Mouse (Mus musculus) gastrocnemius, adult 2 months (tissue): ENCODE measurements at regions not wholly inside any gene's neighbourhood (a gene's known extent, or its start where the extent isn't known, plus 50 kb on each side); places are given as distances from the start of the nearest gene placed in this dataset.

Experiments
- DNase-seq: peaks from one replicate; pipeline ENCODE4 v3.0.0; 2022
- H3K27ac ChIP-seq: fragments of 200-600 bp; 2 replicates; pipeline ENCODE4 v1.8.1; 2022; ENCODE audit warnings: mild to moderate bottlenecking
- H3K4me3 ChIP-seq: fragments of 200-600 bp; 2 replicates; pipeline ENCODE4 v1.8.1; 2022; ENCODE audit warnings: mild to moderate bottlenecking, moderate library complexity
- CTCF ChIP-seq: fragments of 200-600 bp; IDR thresholded peaks from 2 replicates; pipeline ENCODE4 v1.8.1; 2022; ENCODE audit warnings: antibody characterized with exemption, mild to moderate bottlenecking, moderate library complexity
- intact Hi-C: fragments of 180-260 bp; cut with DNase I; formaldehyde crosslinking; loops from one replicate; pipeline ENCODE4 v1.15.1; 2025

DNA sequence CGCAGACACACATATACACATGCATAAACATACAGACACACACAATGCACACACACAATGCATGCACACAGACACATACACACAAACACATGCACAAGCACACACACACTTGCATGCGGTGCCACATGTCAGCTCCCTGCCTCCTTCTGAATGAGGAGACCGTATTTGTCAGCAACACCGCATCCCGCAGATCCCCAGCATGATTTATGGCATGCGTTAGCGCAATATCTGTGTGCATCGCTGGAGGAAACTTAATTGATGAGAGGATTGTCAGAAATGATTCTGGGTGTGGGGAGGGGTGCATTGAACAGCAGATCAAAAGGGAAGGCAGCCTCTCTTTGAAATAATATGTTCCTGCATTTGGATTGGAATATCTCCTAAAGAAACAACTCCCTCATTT, 150.3 kb upstream of the Cdh4 start:
- intact Hi-C loops: no loop called here
- no peak for DNase-seq
- Histone ChIP-seq H3K27ac (no peak overlapping the region), H3K4me3 (no peak overlapping the region)
- no peak for TF ChIP-seq CTCF

DNA sequence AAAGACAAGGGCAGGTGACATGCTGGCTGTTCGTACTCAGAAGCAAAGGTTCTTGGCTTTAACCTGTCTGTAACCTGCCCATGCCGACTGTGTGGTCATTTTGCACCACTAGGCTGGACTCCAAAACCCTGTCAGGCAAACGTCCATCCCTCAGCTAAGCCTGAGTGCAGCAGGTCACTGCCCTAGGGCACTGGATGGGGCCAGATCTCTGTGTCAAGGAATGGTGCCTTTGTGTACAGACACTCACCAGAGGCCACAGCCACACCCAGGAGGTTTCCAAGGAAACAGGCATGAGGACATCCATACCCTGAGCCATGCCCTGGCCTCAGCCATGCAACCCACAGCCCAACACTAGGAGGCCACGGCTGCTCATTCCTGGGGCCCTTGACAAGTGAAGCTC, 149.7 kb upstream of the Cdh4 start:
- no peak overlapping the region for H3K27ac ChIP-seq
- intact Hi-C loops: no loop called here
- no peak for DNase-seq
- TF ChIP-seq CTCF: no peak
- no peak overlapping the region for H3K4me3 ChIP-seq

DNA sequence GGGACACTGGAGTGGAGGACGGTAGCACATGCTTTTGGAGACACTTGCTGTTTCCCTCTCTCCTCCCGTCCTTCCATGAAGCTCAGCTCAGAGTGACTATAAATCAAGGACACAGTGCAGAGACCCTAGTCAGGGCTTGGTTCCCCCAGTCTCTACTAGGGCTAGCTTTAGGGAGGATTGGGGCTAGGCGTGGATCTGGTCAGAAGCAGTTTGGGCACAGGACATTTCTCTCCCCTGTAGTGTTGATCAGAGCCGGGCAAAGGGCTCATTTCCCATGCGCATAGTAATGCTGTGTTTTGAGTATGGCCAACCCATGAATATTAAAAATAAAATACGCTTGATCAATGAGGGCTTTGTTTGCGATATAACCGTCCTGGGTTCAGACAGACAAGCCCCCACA, 149.1 kb upstream of the Cdh4 start:
- Histone ChIP-seq H3K4me3 (no peak overlapping the region), H3K27ac (no peak overlapping the region)
- TF ChIP-seq CTCF: no peak

DNA sequence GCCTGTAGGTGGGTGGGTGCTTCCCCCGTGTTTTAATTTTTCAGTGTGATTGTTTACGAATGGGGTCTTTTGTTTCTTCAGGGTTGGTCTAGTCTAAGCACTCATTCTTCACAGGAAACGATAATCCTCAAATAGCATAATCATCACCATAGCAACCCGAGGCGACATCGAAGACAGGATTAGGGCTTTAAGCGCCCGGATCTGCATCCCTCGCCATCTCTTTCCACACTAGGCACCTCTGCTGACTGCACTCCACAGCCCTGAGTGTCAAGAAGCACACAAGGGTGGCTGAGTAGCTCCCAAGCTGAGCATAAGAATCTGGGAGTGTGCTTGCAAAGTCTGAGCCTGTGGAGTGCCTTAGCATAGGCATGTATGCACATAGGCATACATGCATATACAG, 145.2 kb upstream of the Cdh4 start:
- Histone ChIP-seq H3K4me3 (no peak overlapping the region), H3K27ac (no peak overlapping the region)
- TF ChIP-seq CTCF: no peak
- intact Hi-C loops: no loop called here
- DNase-seq: no peak

More for the DNA sequence above, 149.1 kb upstream of the Cdh4 start:
- intact Hi-C loops: no loop called here
- DNase-seq: no peak

DNA sequence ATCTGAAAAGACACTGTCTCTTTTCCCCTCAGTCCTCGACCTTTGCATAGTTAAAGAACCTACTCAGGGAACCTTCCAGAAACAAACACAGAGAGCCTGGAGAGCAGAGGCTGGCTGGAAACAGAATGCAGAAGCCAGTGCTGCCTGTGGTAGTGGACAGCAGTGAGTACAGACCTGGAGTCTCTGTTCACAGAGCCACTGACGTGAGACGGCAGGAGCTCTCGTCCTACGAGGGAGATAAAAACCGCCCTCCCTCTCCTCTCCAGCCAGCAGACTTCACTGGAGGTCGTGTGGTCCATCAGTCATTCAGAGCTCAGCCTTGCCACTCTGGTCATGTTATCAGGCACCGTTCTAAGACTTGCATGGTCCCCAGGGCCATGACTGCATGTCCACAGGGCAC, 138.5 kb upstream of the Cdh4 start:
- Histone ChIP-seq H3K4me3 (no peak overlapping the region), H3K27ac (no peak overlapping the region)
- no peak for TF ChIP-seq CTCF
- intact Hi-C loops: no loop called here
- no peak for DNase-seq

DNA sequence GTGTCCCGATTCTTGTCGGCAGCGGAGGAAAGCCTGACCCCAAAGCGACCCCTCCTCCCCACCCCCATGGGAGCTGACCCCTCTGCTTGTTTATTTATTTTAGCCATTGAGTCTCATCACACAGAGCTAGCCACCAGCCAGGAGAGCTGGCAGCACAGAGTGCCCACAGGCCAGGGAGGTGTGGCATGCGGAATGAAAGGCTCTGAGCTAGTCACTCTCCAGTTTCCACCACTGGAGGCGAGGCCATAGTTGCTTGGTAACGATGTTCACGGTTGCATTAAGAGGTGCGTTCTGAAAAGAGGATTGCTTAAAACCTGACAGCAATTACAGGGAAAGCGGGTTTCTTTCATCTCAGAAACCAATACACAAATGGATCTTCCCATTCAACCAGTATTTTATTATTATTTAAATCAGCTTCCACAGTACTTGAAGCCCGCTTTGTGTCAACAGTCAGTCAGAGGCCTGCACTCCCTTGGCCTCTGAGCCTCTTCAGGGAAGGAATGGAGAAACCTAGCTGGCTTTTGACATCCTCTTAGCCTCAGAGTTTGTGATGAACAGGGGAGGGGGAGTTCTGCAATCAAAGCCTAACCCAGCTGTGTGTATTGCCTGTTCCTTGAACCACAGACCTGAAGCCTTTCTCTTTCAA, 134.8 kb upstream of the Cdh4 start:
- Histone ChIP-seq H3K4me3 (no peak overlapping the region), H3K27ac (no peak overlapping the region)
- intact Hi-C loops: no loop called here
- TF ChIP-seq CTCF: no peak
- DNase-seq: no peak

DNA sequence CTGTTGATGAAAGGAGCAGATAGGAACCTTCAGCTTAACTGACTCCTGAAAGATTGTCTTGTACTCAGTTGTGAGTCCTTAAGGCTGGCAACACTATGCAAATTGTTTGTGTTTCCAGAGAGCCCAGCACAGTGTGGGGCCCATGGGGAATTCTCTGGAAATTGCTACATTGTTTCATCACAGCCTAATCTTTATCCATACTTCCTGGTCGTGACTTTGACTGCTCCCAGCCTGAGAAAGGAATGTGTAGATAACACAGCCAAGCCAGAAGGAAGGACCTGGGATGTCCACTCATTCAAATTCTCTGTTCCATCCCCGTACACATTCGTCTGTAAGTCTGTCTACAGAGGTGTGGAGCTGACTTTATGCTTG, 134.3 kb upstream of the Cdh4 start:
- no peak overlapping the region for H3K27ac ChIP-seq
- no peak for TF ChIP-seq CTCF
- intact Hi-C loops: no loop called here
- no peak for DNase-seq
- no peak overlapping the region for H3K4me3 ChIP-seq

DNA sequence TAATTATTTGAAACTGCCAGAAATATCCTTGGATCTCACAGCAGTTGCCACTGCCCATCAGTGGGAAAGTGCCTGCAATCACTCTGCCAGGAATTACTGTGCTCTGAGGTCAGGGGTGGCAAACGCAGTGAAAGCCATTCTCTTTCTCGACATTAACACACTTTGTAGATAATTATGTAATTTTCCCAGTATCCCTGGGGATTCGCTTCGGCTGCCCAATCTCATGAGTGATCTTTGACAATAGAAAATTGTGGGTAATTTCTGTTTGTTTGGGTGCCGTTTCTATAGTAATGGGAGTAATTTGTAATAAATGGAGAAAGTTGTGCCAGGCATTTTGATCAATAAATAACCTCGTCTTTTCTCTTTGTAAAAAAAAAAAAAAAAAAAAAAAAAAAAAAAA, 124.2 kb upstream of the Cdh4 start:
- no peak for DNase-seq
- Histone ChIP-seq H3K27ac (no peak overlapping the region), H3K4me3 (no peak overlapping the region)
- TF ChIP-seq CTCF: no peak
- intact Hi-C loops: no loop called here

DNA sequence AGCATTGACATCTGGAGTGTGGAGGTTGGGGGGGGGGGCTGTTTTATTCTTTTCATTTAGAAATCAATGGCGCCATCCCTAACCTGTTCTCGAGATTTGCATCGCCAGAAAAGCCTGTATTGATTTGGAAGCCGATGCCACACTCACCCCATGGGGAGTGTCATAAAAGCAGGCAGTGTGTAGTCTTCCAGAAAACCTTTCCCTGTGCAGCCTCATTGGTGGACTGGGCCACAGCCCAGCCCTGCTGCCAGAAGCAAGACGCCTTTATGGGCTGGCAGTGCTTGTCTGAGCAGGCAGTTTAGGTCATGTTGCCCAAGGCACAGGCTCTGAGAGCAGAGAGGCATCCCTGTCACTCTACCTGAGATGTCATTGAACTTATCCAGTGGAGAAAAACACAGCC, 117.0 kb upstream of the Cdh4 start:
- no peak for DNase-seq
- Histone ChIP-seq H3K27ac (no peak overlapping the region), H3K4me3 (no peak overlapping the region)
- intact Hi-C loops: no loop called here
- TF ChIP-seq CTCF: no peak

DNA sequence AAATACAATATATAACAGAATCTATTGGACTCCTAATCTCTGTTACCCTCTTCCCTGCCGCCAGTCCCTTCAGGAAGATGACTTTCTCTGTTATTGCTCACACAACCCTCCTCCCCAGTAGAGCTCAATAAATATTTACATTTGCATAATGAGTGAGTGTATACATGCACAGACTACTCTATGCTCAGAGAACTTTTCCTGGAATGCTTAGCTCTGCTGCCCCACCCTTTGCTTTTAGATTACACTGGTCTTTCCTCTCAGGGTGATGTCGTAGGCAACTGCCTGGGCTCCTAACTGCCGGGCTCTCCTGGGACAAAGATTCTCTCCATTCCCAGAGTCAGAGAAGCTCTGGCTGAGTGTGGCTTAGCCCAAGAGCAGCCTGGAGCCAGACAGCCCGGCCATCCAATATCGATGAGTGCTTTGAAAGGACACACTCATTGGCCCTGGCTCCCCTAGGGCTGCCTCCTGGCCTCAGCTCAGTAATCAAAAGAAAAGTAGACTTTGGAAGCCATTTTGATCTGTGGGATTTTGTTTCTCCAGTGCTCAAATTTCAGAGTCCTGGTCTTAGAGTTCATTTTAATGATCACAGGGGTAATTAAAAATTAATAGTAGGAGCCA, 109.2 kb upstream of the Cdh4 start:
- Histone ChIP-seq H3K4me3 (no peak overlapping the region), H3K27ac (no peak overlapping the region)
- no peak for DNase-seq
- intact Hi-C loops: no loop called here
- no peak for TF ChIP-seq CTCF

DNA sequence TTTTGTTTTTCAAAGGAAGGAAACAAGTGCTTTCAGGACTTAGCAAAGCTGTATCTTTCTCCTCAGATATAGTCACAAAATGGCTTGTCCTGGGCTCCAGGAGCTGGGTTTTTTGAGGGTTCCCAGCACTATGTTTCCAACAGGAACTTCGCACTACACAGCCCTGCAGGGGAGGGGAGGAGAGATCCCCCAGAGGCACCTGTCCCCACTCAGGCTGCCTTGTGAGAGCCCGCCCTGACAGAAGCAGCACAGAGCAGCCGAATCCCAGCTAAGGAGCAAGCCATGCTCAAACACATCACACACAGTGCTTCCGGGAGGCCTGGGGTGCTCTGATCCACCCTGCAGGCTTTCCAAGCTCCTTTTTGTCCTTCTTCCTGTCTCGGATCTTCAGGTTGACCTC, 108.6 kb upstream of the Cdh4 start:
- intact Hi-C loops: no loop called here
- no peak overlapping the region for H3K27ac ChIP-seq
- DNase-seq: no peak
- no peak overlapping the region for H3K4me3 ChIP-seq
- TF ChIP-seq CTCF: no peak

DNA sequence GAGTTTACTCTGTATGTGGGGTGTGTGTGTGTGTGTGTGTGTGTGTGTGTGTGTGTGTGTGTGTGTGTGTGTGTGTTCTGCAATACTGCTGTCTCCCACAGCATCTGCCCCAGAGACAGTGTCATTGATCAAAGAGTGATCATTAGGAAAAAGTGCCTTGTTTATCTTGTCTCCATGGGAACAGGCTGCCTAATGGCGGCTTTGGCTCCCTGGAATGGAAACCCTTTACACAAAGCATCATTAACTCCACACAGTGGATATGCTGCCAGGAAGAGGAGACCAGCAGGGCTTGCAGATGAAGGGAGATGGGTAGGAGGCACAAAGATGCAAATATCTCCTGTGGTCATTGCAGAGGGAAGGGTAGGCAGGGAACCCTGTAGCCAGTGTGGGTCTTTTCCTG, 106.0 kb upstream of the Cdh4 start:
- intact Hi-C loops: no loop called here

DNA sequence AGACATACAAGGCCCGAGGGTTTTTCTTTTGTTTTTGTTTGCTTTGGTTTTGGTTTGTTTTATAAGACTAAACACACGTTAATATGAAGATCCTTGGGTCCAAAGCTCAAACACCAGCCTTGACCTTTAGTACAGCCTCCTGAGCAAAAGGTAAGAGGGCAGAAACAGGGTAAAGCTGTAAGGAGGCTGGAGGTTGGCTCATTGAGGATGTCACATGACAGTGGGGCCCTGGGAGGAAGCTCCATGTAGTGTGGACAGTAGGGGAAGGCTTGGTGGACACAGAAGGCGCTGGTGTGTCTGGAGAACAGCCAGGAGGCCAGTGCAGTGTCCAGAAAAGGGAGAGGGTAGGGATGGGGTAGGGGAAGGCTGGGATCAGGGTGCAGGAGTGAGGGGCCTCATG, 89.6 kb upstream of the Cdh4 start:
- TF ChIP-seq CTCF: no peak
- Histone ChIP-seq H3K27ac (no peak overlapping the region), H3K4me3 (no peak overlapping the region)
- DNase-seq: no peak
- intact Hi-C loops: no loop called here

More for the DNA sequence above, 106.0 kb upstream of the Cdh4 start:
- no peak overlapping the region for H3K4me3 ChIP-seq
- TF ChIP-seq CTCF: no peak
- DNase-seq: no peak
- no peak overlapping the region for H3K27ac ChIP-seq

DNA sequence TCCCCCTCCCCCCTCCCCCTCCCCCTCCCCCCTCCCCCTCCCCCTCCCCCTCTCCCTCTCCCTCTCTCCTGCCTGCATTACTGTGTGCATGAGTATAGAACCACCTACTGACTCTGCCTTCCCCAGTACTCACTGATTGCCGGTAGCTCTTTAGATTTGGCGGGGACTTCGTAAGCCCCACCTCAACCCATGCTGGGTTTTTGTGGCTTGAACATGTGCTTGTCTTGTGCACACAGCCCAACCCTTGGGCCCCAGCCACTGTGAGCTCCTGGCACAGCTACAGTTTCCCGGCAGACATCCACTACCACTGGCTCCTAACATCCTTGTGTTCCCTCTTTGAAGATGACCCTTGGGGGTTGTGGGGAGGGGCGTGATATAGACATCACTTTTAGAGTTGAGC, 87.4 kb upstream of the Cdh4 start:
- intact Hi-C loops: no loop called here
- DNase-seq: no peak

More for the DNA sequence above, 87.4 kb upstream of the Cdh4 start:
- Histone ChIP-seq H3K27ac (no peak overlapping the region), H3K4me3 (no peak overlapping the region)
- no peak for TF ChIP-seq CTCF
